Mouse (Mus musculus) right cerebral cortex, adult 2 months (tissue): ENCODE results near the gene Rnf180.

Experiments
- DNase-seq, 2 experiments: peaks; one replicate each; pipeline ENCODE4 v3.0.0; 2021 to 2022; ENCODE audit warnings: low spot score in 2 of 2

Rnf180 gene

GRCm38 (mm10) chr13:105250767-105251166 lies 43.8 kb downstream of the Rnf180 start:
- no peak for DNase-seq

- no peak for DNase-seq
Measured at GRCm38 (mm10) chr13:105250264-105250663, 44.4 kb downstream of the Rnf180 start.

GRCm38 (mm10) chr13:105249599-105249998 lies 45.0 kb downstream of the Rnf180 start:
- DNase-seq, result no peak

DNA sequence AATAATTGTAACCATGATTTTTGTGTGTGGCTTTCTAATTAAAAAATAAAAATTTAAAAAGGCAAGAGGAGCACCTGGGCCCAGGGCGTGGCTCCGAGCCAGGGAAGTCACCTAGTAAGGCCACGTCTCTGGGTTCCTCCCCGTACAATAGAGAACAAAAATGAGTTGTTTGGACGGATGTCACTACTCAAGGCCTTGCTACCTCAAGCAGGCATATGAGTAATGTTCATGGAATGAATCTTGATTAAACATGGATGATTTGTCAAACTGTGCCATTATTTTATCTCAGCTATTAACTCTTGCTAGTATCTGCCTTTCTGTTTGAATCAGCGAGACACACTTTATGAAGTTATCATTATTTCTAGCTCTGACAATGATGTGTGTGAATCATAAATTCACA lies 46.9 kb downstream of the Rnf180 start:
- DNase-seq, result no peak

DNA sequence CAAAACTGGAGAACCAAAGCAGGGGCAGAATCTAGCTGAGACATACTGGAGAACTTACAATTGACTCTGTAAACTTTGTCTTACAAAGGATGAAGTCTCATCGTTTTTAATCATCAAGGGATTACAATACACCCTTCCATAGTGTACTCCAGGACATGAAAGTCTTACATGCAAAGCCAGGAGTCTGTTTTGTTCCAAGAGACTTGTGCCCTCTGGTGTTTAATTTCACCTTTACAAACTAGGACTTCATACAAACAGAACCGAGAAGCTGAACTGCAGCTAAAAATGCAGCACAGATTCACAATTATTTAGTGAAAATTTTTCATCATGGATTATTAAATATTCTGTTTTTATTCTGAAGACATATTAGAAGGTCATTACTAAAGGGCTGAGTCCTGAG lies 53.8 kb downstream of the Rnf180 start:
- no peak for DNase-seq

DNA sequence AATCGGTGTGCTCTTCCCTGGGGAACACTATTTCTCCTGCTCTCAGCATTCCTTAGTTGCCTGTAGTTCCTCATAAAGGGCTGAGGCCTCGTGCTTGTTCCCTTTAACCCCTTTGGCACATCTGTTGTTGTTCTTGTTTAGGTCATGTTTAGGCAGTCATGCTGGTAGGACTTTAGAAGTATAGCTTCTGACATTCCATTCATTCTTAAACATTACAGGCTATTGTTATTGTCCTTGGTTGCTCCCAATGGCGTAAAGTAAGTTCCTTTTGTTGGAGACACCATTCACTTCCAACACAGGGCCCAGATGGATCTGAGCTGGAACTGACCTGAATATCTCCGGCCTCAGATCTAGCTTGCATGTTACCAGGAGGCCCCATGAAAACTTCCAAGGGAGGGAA lies 67.5 kb downstream of the Rnf180 start:
- DNase-seq, result no peak

DNA sequence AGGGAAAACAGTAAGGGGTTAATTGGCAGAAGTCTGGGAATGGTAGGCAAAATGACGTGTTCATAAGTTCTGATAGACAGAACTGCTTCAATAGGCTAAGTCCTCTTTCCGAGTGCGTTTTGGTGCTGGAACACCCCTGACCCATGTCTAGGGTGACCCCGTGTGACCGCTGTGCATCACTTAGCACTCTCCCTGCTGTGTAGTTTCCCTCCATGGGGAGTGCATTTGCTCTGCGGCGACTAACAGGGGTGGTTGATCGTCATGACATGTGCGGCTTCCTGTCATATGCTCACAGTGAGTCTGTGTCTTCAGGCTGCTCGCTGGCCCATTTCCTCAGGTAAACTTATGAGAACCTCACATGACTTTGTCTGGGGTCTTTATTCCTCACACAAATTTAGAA lies 70.6 kb downstream of the Rnf180 start:
- no peak for DNase-seq

GRCm38 (mm10) chr13:105223147-105223546 lies 71.5 kb downstream of the Rnf180 start:
- DNase-seq, result peak; percentile 35 to 38

- no peak for DNase-seq
Measured at GRCm38 (mm10) chr13:105222016-105222725, 72.4 kb downstream of the Rnf180 start.

DNA sequence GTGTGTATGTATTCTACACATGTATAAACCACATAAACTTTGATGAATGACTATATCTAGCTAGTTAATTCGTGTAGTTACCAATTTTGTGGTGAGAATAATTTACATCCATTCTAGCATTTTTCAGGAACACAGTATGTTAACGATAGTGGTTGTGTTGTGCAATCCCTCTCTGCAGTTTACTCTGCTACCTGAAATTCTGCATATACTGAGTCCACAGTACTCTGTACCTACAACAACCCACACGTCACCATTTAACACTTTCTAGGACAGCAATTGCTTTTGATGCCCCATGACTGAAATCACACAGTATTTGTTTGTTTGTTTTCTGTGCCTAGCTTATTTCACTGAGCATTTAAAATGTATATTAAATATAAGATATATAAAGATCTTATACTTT lies 83.9 kb downstream of the Rnf180 start:
- no peak for DNase-seq

DNA sequence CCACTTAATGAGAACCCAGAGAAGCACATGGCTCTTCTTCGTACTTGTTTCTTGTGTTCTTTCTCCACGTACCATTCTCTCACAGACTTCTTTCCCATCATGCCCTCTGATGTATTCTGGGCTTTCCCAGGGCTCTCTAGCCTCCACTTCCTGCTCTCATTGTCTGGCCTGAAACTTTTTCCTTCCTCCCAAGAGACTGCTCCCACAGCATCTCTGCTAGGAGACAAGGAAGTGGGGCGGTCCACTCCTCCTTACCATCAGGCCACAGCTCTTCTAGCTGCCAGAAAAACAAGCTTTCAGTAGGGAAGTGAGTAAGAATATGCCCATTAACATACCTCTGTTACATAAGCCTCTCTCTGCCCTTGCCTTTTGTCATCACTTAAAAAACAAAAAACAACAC lies 90.8 kb downstream of the Rnf180 start:
- no peak for DNase-seq

- DNase-seq, result no peak
Measured at GRCm38 (mm10) chr13:105198658-105199057, 96.0 kb downstream of the Rnf180 start.

DNA sequence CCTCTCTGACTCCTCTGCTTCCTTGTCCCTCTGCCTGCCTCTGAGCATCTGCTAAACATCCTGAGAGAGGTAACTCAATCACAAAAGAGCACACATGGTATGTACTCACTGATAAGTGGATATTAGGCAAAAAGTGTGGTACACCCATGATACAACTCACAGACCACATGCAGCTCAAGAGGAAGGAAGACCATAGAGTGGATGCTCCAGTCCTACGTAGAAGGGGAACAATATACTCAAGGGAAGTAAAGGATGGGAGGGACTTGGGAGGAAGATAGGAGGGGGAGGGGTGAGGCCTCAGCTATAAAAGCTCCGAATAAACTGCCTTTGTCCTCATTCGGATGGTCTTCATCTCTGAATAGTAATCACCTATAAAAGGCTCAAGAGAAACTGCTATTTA lies 96.6 kb downstream of the Rnf180 start:
- no peak for DNase-seq

DNA sequence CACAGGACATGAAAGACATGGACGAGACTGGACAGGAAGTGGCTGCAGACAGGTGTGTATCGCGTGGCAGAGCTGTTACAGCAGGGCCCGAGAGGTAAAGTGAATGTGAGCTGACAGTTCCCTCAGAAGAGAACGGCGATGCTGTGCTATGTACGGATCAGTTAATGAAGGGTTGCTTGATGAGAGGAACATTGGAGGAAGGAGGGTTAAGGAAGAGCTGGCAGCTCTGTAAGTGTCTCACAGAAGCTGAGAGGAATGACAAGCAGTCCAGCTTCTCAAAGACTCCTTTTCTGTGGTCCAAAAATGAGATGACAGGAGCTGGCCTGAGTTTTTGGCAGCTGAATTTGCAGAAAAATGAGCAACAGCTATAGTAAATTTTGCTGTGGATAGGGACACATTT lies 101.0 kb downstream of the Rnf180 start:
- peak in 1 of 2 experiments; percentile 18 for DNase-seq

DNA sequence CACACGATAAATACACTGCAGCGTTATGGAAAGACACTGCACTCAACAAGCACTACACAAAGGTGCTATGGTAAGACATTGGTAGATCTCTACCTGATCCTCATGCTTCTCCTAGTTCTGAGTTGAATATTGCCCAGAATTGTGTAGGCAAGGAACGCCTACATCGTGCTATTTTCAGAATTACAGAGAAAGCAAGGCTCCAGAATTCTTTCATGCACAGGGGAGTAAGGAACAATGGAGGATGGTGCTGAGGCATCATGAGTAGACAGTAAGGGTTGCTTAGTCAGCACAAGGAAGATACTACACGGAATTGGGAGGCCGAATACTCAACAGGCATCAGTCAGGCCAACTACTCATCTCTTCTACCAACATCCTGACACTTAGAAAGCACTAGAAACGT lies 105.9 kb downstream of the Rnf180 start:
- DNase-seq, result no peak

GRCm38 (mm10) chr13:105180781-105181180 lies 113.8 kb downstream of the Rnf180 start:
- no peak for DNase-seq

GRCm38 (mm10) chr13:105165441-105165840 lies 129.2 kb downstream of the Rnf180 start:
- no peak for DNase-seq

GRCm38 (mm10) chr13:105153955-105154354 lies 140.7 kb downstream of the Rnf180 start:
- DNase-seq, result peak; percentile 15 to 18

DNA sequence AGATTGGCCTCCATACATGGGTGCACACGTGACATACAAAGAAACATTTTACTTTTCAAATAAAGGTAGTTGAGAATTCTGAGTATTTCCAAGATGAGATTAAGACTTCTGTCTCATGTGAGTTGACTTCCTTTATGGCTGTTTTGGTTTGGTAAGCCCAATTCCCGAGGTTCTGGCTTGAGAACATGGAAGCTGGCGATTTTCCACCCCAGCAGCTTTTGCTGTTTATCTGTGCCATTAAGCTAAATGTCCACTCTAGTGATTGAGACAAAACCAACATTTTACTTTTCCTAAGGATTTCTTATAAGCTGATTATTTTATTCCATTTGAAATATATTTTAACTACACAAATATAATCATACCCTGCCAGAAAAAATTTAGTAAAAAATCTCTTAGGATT lies 144.6 kb downstream of the Rnf180 start:
- no peak for DNase-seq

DNA sequence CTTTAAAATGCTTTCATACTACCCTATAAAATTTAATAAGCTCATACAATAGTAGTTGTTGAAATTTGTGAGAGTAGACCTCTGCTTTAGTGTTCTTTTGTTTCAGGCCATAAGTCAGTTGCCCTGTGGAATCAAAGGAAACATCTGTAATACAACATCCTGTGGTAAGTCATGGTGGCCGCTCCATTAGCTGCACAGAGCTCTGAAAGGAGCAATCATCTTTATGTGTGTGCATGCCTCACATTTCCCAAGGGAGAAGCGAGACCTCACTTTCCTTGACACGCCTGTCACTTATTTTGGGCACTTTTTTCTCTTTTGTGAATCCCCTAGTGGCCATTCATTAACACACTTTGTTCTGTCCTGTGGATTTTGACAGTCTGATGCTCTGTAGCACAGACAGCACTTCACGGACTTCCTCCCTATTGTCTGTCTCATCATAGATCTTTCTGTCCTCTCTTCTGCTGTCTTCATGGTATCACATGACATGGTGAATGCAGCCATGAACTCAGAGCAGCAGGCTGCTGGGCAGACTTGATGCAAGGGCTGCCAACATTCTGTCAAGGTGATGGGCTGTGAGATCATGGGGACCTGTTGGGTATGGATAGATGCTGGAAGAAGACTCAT lies 146.7 kb downstream of the Rnf180 start:
- DNase-seq, result no peak

GRCm38 (mm10) chr13:105146827-105147226 lies 147.8 kb downstream of the Rnf180 start:
- DNase-seq, result no peak

- DNase-seq, result no peak
Measured at GRCm38 (mm10) chr13:105139881-105140280, 154.7 kb downstream of the Rnf180 start.

GRCm38 (mm10) chr13:105134397-105134796 lies 160.2 kb downstream of the Rnf180 start:
- no peak for DNase-seq

GRCm38 (mm10) chr13:105132776-105133175 lies 161.8 kb downstream of the Rnf180 start:
- DNase-seq, result no peak
